Mouse (Mus musculus): Measurements from ENCODE around the gene Stx5a. TPM values are rescaled to one million over a fixed set of nuclear protein-coding genes. Genes with fewer than 3 reads are reported as not detected.

The Stx5a gene
- polyA plus RNA-seq, 1 experiment from 2014 or later: 128 TPM

DNA sequence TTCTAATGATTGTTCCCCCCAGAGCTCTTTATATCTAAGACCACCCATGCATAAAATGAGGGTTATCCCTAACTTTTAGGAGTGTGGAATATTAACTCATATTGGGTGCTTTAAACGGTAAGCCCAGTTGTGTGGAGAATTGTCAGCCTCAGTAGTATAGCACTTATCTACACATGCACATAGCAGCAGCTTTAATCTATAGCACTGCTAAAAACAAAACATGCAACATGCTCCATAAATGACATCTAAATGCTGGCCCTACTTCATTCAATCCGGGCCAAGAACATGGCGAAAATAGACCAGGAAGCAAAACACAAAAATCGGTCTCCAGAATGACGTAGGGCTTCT, 18.7 kb upstream of the Stx5a start:
- ATAC-seq (ENCODE audit: low FRiP score, low TSS enrichment): peak; percentile 0; the same call in 1 of the 2 replicates
- peak overlapping the region; percentile 86 for H3K9ac ChIP-seq (ENCODE audit: low read depth, low read length)
- H3K4me3 ChIP-seq (ENCODE audit: low read length): peak overlapping the region; percentile 82
- peak overlapping the region; percentile 53 for H3K4me2 ChIP-seq (replicated peaks; ENCODE audit: low read depth, low read length)
- peaks cover 32% of the 10 kb centered on the region for H3K36me3 ChIP-seq (ENCODE audit: control insufficient read depth, insufficient read depth, low read length)
- H3K9me3 ChIP-seq (ENCODE audit: control insufficient read depth, low read length): no peaks in the 10 kb centered on the region
- 2% methylated on average over 5 of the region's 5 CpGs for WGBS
- no peaks in the 10 kb centered on the region for H3K27me3 ChIP-seq (ENCODE audit: control insufficient read depth, insufficient read depth, low read length)
- H3K4me1 ChIP-seq (ENCODE audit: control insufficient read depth, insufficient read depth, low read length): 0 out of 2 replicates have a peak, but pooled peaks cover 6% of the 10 kb centered on the region
- peak overlapping the region; percentile 97 for H3K27ac ChIP-seq (ENCODE audit: low read depth, low read length)

DNA sequence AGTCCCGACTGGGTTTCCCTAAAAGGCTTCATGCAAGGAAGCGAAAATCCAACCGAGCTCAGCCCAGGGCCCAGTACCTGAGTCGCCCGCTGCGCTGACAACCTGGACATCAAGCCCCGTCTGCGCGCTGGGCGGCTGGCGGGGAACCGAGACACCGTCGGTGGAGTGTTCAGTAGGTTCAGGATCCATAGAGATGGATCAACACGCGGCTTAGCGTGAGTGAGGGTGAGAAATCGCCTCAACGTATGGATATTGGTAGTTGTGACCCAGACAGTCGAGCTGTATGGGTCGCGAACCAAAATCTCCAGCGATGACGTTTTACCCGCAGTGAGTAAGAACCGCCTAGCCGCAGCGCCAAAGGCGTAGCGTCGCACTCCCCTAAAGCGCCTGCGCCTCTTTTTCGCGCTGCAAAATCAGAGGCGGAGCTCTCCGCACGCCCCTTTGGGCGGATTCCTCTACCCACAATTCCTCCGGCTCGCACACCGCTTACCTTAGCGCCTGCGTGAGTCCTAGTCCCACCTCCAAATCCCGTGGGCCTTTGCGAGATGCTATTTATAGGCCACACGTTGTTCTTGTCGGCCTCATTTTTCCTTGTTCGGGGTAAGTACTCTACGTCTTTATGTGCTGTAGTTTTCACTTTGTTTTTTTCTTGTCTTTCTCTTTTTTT, 18.2 kb upstream of the Stx5a start, which contains the start of gene Slc3a2:
Slc3a2 (minus strand) TSS at position 463 of the 667 bp plus-strand sequence.
- H3K4me2 ChIP-seq (replicated peaks; ENCODE audit: low read depth, low read length): peak within 1 kb of the TSS; percentile 70
- ATAC-seq (ENCODE audit: low FRiP score, low TSS enrichment): peak; percentile 98
- H3K9me3 ChIP-seq (ENCODE audit: control insufficient read depth, low read length): no peaks in the 10 kb centered on the region
- H3K27ac ChIP-seq (ENCODE audit: low read depth, low read length): peak within 1 kb of the TSS; percentile 97
- H3K4me1 ChIP-seq (ENCODE audit: control insufficient read depth, insufficient read depth, low read length): 0 out of 2 replicates have a peak, but pooled peaks cover 6% of the 10 kb centered on the region
- no peaks in the 10 kb centered on the region for H3K27me3 ChIP-seq (ENCODE audit: control insufficient read depth, insufficient read depth, low read length)
- H3K9ac ChIP-seq (ENCODE audit: low read depth, low read length): peak within 1 kb of the TSS; percentile 97
- peak within 1 kb of the TSS; percentile 82 for H3K4me3 ChIP-seq (ENCODE audit: low read length)
- H3K36me3 ChIP-seq (ENCODE audit: control insufficient read depth, insufficient read depth, low read length): peaks cover 32% of the 10 kb centered on the region
- WGBS: under 1% methylated on average over 50 of the region's 50 CpGs

DNA sequence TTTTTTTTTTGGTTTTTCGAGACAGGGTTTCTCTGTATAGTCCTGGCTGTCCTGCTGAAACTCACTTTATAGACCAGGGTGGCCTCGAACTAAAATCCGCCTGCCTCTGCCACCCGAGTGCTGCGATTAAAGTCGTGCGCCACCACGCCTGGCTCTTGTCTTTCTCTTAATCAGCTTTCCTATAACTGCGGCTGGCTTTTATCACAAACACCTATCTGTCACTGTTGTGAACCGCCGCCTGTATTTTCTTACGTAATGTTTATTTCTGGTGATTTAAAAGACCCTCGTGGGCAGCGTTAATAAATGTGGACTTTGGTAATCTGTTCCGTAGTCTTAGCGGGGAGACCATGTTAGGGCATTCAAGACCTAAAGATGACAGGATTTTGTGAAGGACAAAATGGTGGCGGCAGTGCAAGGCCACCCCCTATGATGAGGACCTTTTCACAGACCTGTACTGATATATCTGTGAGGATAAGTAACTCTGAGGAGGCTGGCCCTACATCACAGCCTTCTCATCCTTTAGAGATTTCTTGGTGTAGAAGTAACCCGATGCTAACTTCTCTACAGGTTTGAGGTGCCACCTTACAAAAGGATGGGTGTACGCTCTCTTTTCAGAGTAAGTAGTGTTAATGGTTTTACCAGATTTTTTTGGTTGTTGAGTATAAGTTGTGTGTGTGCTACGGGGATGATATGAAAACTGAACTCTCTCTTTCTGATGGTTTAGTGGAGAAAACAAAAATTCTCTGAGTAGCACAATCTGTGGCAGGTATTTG, 17.5 kb upstream of the Stx5a start:
- peak overlapping the region; percentile 70 for H3K4me2 ChIP-seq (replicated peaks; ENCODE audit: low read depth, low read length)
- ATAC-seq (ENCODE audit: low FRiP score, low TSS enrichment): no peak
- no peaks in the 10 kb centered on the region for H3K27me3 ChIP-seq (ENCODE audit: control insufficient read depth, insufficient read depth, low read length)
- H3K4me3 ChIP-seq (ENCODE audit: low read length): peak overlapping the region; percentile 82
- no peaks in the 10 kb centered on the region for H3K9me3 ChIP-seq (ENCODE audit: control insufficient read depth, low read length)
- H3K27ac ChIP-seq (ENCODE audit: low read depth, low read length): peak overlapping the region; percentile 90
- peaks cover 32% of the 10 kb centered on the region for H3K36me3 ChIP-seq (ENCODE audit: control insufficient read depth, insufficient read depth, low read length)
- 0 out of 2 replicates have a peak, but pooled peaks cover 6% of the 10 kb centered on the region for H3K4me1 ChIP-seq (ENCODE audit: control insufficient read depth, insufficient read depth, low read length)
- H3K9ac ChIP-seq (ENCODE audit: low read depth, low read length): peak overlapping the region; percentile 97
- WGBS: under 1% methylated on average over 20 of the region's 20 CpGs

DNA sequence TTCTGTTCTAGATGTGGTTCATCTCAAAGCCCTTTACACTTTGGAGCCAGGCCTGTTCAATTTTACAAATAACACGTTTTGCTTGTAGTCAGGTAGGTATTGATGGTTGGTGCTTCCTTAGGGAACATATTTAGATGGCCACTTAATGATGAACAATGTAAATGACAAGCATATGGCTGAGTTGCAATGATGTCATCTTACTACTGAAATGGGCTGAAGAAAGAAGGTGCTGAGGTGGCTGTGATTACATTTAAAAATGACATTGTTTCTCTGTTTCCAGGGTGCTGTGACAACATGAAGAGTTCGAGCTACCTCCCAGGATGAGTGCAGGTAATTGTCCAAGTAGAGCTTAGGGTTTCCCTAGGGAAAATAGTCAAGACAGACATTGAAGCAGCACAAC, 16.8 kb upstream of the Stx5a start:
- Histone ChIP-seq H3K4me3 (ENCODE audit: low read length) (peak overlapping the region; percentile 82), H3K27me3 (ENCODE audit: control insufficient read depth, insufficient read depth, low read length) (no peaks in the 10 kb centered on the region), H3K9ac (ENCODE audit: low read depth, low read length) (peak overlapping the region; percentile 97), H3K27ac (ENCODE audit: low read depth, low read length) (peak overlapping the region; percentile 90), H3K9me3 (ENCODE audit: control insufficient read depth, low read length) (no peaks in the 10 kb centered on the region), H3K4me1 (ENCODE audit: control insufficient read depth, insufficient read depth, low read length) (0 out of 2 replicates have a peak, but pooled peaks cover 6% of the 10 kb centered on the region), H3K4me2 (replicated peaks; ENCODE audit: low read depth, low read length) (peak overlapping the region; percentile 70), H3K36me3 (ENCODE audit: control insufficient read depth, insufficient read depth, low read length) (peaks cover 32% of the 10 kb centered on the region)
- no peak for ATAC-seq (ENCODE audit: low FRiP score, low TSS enrichment)
- WGBS: 3% methylated on average over 2 of the region's 2 CpGs

DNA sequence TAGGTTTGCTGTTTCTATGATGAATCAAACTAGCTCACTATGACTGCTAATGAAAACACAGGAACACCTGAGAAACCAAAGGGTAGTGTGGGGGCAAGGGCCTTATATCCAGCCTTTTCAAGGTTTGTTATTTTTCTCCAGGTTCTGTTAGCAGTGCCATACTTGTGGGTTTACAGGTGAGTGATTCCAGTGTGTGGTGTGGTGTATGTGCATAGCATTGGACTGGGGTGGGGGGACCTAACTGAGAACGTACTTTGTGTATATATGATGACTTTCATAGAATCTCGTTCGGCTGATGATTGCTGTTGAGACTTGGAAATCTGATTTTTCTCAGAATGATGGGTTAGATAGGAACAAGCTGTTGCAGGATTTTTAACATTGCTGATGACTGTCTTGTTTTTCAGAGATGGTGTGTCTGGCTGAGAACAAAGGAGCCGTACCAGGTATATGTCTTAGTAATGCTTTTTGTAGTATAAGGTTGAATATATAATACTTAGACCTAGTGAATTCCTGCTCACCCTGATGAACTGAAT, 16.1 kb upstream of the Stx5a start:
- Histone ChIP-seq H3K27ac (ENCODE audit: low read depth, low read length) (peak overlapping the region; percentile 7; the same call in 1 of the 2 replicates), H3K4me2 (replicated peaks; ENCODE audit: low read depth, low read length) (peak overlapping the region; percentile 70), H3K27me3 (ENCODE audit: control insufficient read depth, insufficient read depth, low read length) (no peaks in the 10 kb centered on the region), H3K9ac (ENCODE audit: low read depth, low read length) (peak overlapping the region; percentile 97; the same call in 1 of the 2 replicates), H3K36me3 (ENCODE audit: control insufficient read depth, insufficient read depth, low read length) (peaks cover 32% of the 10 kb centered on the region), H3K4me3 (ENCODE audit: low read length) (peak overlapping the region; percentile 82), H3K9me3 (ENCODE audit: control insufficient read depth, low read length) (no peaks in the 10 kb centered on the region), H3K4me1 (ENCODE audit: control insufficient read depth, insufficient read depth, low read length) (0 out of 2 replicates have a peak, but pooled peaks cover 6% of the 10 kb centered on the region)
- WGBS: 43% methylated on average over 4 of the region's 4 CpGs
- ATAC-seq (ENCODE audit: low FRiP score, low TSS enrichment): no peak

DNA sequence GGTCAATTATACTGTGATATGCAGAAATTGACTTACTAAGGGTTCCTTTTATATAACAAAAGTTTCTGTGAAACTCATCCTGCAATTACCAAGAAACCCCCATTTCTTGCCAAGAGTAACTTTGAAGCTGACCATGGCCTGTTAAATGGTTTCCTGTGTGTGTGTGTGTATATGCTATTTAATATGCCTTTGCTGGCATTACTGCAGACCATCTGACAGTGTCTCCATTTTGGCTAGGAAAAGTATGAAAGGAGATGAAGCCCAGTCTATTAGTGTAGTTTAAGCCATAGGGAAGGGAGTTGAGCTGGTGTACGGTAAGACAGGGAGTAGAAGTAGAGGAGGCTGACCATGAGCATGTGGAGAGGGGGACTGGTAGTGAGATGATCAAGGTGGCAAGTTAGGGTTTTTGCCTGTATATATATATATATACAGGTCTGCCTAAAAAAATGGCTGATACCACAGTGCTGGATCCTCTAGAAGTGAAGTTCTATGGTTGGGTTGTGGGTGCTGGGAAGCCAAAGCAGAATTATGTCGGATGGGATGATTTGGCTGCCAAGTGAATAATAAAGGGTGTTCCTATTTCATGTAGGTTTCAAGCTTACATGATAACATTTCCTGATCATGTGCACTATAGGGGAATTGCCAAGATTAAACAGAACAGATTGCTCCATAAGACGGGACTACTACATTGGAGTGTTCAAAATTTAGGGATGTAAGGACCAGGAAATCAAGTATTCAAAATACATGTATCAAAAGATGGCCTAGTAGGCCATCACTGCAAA, 14.4 kb upstream of the Stx5a start:
- 0 out of 2 replicates have a peak, but pooled peaks cover 6% of the 10 kb centered on the region for H3K4me1 ChIP-seq (ENCODE audit: control insufficient read depth, insufficient read depth, low read length)
- H3K27me3 ChIP-seq (ENCODE audit: control insufficient read depth, insufficient read depth, low read length): no peaks in the 10 kb centered on the region
- H3K4me2 ChIP-seq (replicated peaks; ENCODE audit: low read depth, low read length): peak overlapping the region; percentile 70; the same call in 1 of the 2 replicates
- 24% methylated on average over 3 of the region's 3 CpGs for WGBS
- H3K9ac ChIP-seq (ENCODE audit: low read depth, low read length): no peak overlapping the region
- 0 out of 2 replicates have a peak overlapping the region, but pooled peaks have one; percentile 1 for H3K27ac ChIP-seq (ENCODE audit: low read depth, low read length)
- H3K36me3 ChIP-seq (ENCODE audit: control insufficient read depth, insufficient read depth, low read length): peaks cover 32% of the 10 kb centered on the region
- H3K9me3 ChIP-seq (ENCODE audit: control insufficient read depth, low read length): no peaks in the 10 kb centered on the region
- no peak for ATAC-seq (ENCODE audit: low FRiP score, low TSS enrichment)
- H3K4me3 ChIP-seq (ENCODE audit: low read length): no peak overlapping the region; the same call in 1 of the 2 replicates

DNA sequence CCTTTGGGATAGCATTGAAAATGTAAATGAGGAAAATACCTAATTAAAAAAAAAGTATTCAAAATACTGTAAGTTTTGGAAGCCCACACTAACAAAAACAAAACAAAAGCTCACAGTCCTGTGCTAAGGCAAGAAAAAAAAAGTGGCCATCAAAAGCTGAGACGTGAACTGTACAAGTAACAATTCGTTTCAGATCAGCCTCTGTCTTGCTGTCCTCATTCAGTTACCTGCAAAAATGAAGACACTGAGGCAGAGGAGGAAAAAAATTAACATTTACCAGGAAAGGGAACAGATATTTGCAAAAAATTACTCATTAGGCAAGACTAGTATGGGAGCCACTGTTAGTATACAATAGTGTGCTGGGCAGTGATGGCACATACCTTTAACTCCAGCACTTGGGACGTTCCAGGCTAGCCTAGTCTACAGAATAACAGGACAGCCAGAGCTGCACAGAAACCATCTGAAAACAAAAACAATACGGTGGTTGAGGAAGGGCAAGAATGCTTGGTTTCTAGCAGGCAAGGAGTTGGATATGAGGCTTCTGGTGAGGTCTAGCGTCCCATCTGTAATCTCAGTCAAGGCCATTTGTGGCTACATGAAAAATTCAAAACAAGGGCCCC, 13.6 kb upstream of the Stx5a start:
- Histone ChIP-seq H3K27me3 (ENCODE audit: control insufficient read depth, insufficient read depth, low read length) (no peaks in the 10 kb centered on the region), H3K9ac (ENCODE audit: low read depth, low read length) (no peak overlapping the region), H3K27ac (ENCODE audit: low read depth, low read length) (no peak overlapping the region), H3K9me3 (ENCODE audit: control insufficient read depth, low read length) (no peaks in the 10 kb centered on the region), H3K36me3 (ENCODE audit: control insufficient read depth, insufficient read depth, low read length) (peaks cover 32% of the 10 kb centered on the region), H3K4me1 (ENCODE audit: control insufficient read depth, insufficient read depth, low read length) (no peaks in the 10 kb centered on the region), H3K4me3 (ENCODE audit: low read length) (no peak overlapping the region), H3K4me2 (replicated peaks; ENCODE audit: low read depth, low read length) (no peak overlapping the region)
- ATAC-seq (ENCODE audit: low FRiP score, low TSS enrichment): no peak
- WGBS: 22% methylated on average over 5 of the region's 5 CpGs
